Comparison of ENCODE assay signal across 21 mouse cellular contexts in the genomic region with DNA sequence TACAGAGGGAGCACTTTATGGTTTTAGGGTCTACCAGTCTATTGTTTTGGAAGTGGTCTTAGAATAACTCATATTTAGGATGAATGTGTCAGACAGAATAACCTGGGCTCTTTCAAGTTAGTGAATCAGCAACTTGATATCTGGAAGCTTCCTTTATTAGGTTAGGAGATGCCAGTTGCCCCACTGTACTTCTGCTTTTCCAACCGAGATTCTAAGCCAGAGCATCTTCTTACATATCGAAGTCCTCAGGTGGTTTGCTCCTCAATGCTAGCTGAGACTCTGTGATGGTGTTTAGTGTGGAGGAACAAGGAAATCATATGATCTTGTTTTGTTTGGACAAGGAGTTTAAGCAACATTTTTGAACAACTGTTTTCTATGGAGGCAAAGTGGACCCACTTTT.
DNase-seq lines count a peak whose midpoint lies in the region; ATAC-seq lines count a peak whose summit lies in the region.
"Had no signal": no experiment of that assay in that cellular context is flagged by ENCODE, and none has a peak within 500 bp of the region (broad histone marks: within the 10 kb centered on the region; RNA-seq: fewer than 3 reads in every experiment).

No protein-coding gene starts in this region.

- H3K9ac ChIP-seq in kidney, embryonic 14.5 days (ENCODE audit: low read depth, low read length): no peak overlapping the region
- H3K9ac ChIP-seq in midbrain, embryonic 16.5 days (ENCODE audit: low read depth, low read length): no peak overlapping the region
- H3K9ac ChIP-seq: embryonic facial prominence, embryonic 13.5 days; embryonic facial prominence, embryonic 15.5 days; forebrain, embryonic 12.5 days had no signal

- no peak overlapping the region for H3K4me3 ChIP-seq in kidney, embryonic 14.5 days (ENCODE audit: low read length)
- H3K4me3 ChIP-seq in midbrain, embryonic 16.5 days (ENCODE audit: low read depth, low read length): no peak overlapping the region
- H3K4me3 ChIP-seq: embryonic facial prominence, embryonic 13.5 days; embryonic facial prominence, embryonic 15.5 days; erythroblast, embryonic 14.5 days; forebrain, embryonic 10.5 days; forebrain, embryonic 12.5 days had no signal

- H3K4me2 ChIP-seq in kidney, embryonic 14.5 days (replicated peaks; ENCODE audit: low read depth, low read length): no peak overlapping the region
- no peak overlapping the region for H3K4me2 ChIP-seq in midbrain, embryonic 16.5 days (ENCODE audit: low read length)
- H3K4me2 ChIP-seq: embryonic facial prominence, embryonic 13.5 days; embryonic facial prominence, embryonic 15.5 days; forebrain, embryonic 12.5 days had no signal

- H3K4me1 ChIP-seq in kidney, embryonic 14.5 days (ENCODE audit: control insufficient read depth, insufficient read depth, low read length): no peaks in the 10 kb centered on the region
- H3K4me1 ChIP-seq in midbrain, embryonic 16.5 days (ENCODE audit: control insufficient read depth, insufficient read depth, low read length): no peaks in the 10 kb centered on the region
- H3K4me1 ChIP-seq: embryonic facial prominence, embryonic 13.5 days; embryonic facial prominence, embryonic 15.5 days; forebrain, embryonic 10.5 days; forebrain, embryonic 12.5 days had no signal

- WGBS in kidney, embryonic 14.5 days: 84% methylated on average over 2 of the region's 2 CpGs
- WGBS in midbrain, embryonic 16.5 days: 92% methylated on average over 2 of the region's 2 CpGs

- peak; percentile 24 for DNase-seq in 416B (ENCODE audit: low read depth)
- no peak for DNase-seq in lung, postnatal 4 days
- DNase-seq: adrenal gland, adult 2 months; adrenal gland, postnatal 10 days; adrenal gland, postnatal 36 days; cerebellum, adult 11-12 months; cerebellum, adult 2 months; cerebellum, adult 9-10 months; cerebellum, postnatal 10 days; cerebellum, postnatal 25 days had no signal

- no peaks in the 10 kb centered on the region for H3K27me3 ChIP-seq in kidney, embryonic 14.5 days (ENCODE audit: control insufficient read depth, insufficient read depth, low read length)
- H3K27me3 ChIP-seq in midbrain, embryonic 16.5 days (ENCODE audit: control insufficient read depth, insufficient read depth, low read depth, low read length): no peaks in the 10 kb centered on the region
- H3K27me3 ChIP-seq: embryonic facial prominence, embryonic 13.5 days; embryonic facial prominence, embryonic 15.5 days; forebrain, embryonic 12.5 days had no signal

- H3K27ac ChIP-seq in kidney, embryonic 14.5 days (ENCODE audit: low read depth, low read length): no peak overlapping the region
- H3K27ac ChIP-seq in midbrain, embryonic 16.5 days (ENCODE audit: low read length): no peak overlapping the region
- H3K27ac ChIP-seq: embryonic facial prominence, embryonic 13.5 days; embryonic facial prominence, embryonic 15.5 days; forebrain, embryonic 10.5 days; forebrain, embryonic 12.5 days had no signal

- ATAC-seq in granulocyte monocyte progenitor cell, adult 5-6 weeks (replicated peaks; ENCODE audit: poor library complexity, severe bottlenecking): peak; percentile 57
- peak; percentile 49 for ATAC-seq in megakaryocyte, adult 5-6 weeks (ENCODE audit: poor library complexity, severe bottlenecking)
- ATAC-seq in kidney, embryonic 14.5 days (ENCODE audit: low FRiP score, low TSS enrichment): no peak
- no peak for ATAC-seq in midbrain, embryonic 16.5 days
- ATAC-seq: forebrain, embryonic 14.5 days; forebrain, embryonic 16.5 days had no signal

- H3K9me3 ChIP-seq in kidney, embryonic 14.5 days (ENCODE audit: control insufficient read depth, low read length): no peaks in the 10 kb centered on the region
- H3K9me3 ChIP-seq in midbrain, embryonic 16.5 days (replicated peaks; ENCODE audit: control insufficient read depth, low read length, poor library complexity, severe bottlenecking): no peaks in the 10 kb centered on the region
- H3K9me3 ChIP-seq: embryonic facial prominence, embryonic 13.5 days; embryonic facial prominence, embryonic 15.5 days; forebrain, embryonic 10.5 days; forebrain, embryonic 12.5 days had no signal

- no peaks in the 10 kb centered on the region for H3K36me3 ChIP-seq in kidney, embryonic 14.5 days (ENCODE audit: control insufficient read depth, insufficient read depth, low read length)
- H3K36me3 ChIP-seq in midbrain, embryonic 16.5 days (ENCODE audit: control insufficient read depth, insufficient read depth, low read length): no peaks in the 10 kb centered on the region
- H3K36me3 ChIP-seq: embryonic facial prominence, embryonic 13.5 days; embryonic facial prominence, embryonic 15.5 days; forebrain, embryonic 10.5 days; forebrain, embryonic 12.5 days had no signal

Comparison
In these comparisons a context has a peak if more than half of its experiments do, and no peak if none do; other contexts are left out.
1. ATAC-seq: peak in granulocyte monocyte progenitor cell, adult 5-6 weeks (single experiment) and megakaryocyte, adult 5-6 weeks (single experiment); none in kidney, embryonic 14.5 days (single experiment) and midbrain, embryonic 16.5 days (single experiment).